Mouse (Mus musculus) olfactory bulb, adult 2 months (tissue): Measurements from ENCODE around the gene Osbpl5.

Source experiments
- CTCF ChIP-seq: fragments of 200-500 bp; IDR thresholded peaks from 2 replicates; pipeline ENCODE4 v1.5.1; 2012; ENCODE audit warnings: low read depth, mild to moderate bottlenecking, low read length, moderate library complexity; ENCODE audit not compliant: insufficient read depth
- POLR2A ChIP-seq: fragments of 200-500 bp; IDR thresholded peaks from 2 replicates; pipeline ENCODE4 v1.6.1; 2012; ENCODE audit warnings: mild to moderate bottlenecking, low read depth, low read length, moderate library complexity; ENCODE audit not compliant: insufficient read depth

DNA sequence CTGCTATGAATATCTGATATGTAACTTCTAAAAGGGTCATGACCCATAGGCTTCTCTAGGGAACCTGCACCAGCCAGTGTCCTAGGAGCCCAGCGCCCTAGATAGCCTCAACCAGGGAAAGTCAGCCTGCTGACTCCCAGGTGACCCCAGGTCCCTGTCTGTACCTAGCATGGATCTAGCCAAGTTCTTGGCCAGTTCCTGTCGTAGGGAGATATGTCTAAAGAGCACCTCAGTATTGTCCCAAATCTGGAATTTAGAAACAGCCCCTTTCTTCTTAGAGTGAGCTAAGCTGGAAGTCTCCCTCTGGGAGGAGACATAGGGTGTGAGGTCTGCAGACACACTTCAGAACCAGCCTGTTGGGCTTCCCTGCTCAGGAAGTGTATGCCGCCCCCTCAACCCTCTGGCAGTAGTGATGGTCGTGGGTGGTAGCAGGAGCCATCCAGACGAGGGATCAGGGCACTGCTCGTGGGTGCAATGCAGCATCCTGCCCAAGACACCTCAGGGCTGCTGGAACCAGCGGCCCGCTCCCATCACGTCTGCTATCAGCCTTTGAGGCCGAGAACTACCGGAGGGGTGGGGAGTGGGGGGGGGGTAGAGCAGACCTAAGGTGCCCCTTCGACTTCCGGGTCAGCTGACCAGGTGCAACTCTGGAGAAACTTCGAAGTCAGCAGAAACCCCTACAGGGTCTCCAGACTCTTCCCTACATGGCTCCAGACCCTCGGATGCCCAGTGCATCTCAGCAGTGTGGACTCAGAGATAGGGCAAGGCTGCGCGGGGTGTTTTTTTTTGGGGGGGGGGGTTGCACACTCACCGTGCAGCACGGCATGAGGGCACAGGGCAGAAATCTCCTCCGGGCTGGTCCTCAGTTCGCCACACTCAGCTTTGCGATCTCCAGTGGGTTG is at the start of gene Osbpl5:
- TF ChIP-seq POLR2A: no peak
- TF ChIP-seq CTCF: no peak
